Mouse (Mus musculus) spleen, adult 2 months (tissue): ENCODE measurements around the gene Cacna1c. TPM values are rescaled to one million over a fixed set of nuclear protein-coding genes. Genes with fewer than 3 reads are reported as not detected.

Experiments used
- DNase-seq, 2 experiments: peaks; one replicate each; pipeline versions ENCODE4 v3.0.0 to v3.0.0-alpha.2; 2012 to 2021; ENCODE audit warnings: low spot score in 2 of 2, low read depth in 1 of 2
- H3K27ac ChIP-seq: fragments of 200-500 bp; 2 replicates; pipeline ENCODE4 v1.5.1; 2012; ENCODE audit warnings: low read length, inconsistent platforms; ENCODE audit not compliant: insufficient read depth
- H3K27me3 ChIP-seq: fragments of 200-500 bp; 2 replicates; pipeline ENCODE4 v1.6.1; 2012; ENCODE audit warnings: mild to moderate bottlenecking, moderate library complexity, low read length, inconsistent platforms; ENCODE audit not compliant: control insufficient read depth, insufficient read depth
- H3K36me3 ChIP-seq: fragments of 200-500 bp; 2 replicates; pipeline ENCODE4 v1.6.1; 2012; ENCODE audit warnings: mild to moderate bottlenecking, low read length, inconsistent platforms; ENCODE audit not compliant: control insufficient read depth, insufficient read depth
- H3K4me1 ChIP-seq: fragments of 200-500 bp; 2 replicates; pipeline ENCODE4 v1.6.1; 2011; ENCODE audit warnings: inconsistent platforms; ENCODE audit not compliant: control insufficient read depth, insufficient read depth, insufficient read length
- H3K4me3 ChIP-seq: fragments of 200-500 bp; 2 replicates; pipeline ENCODE4 v1.5.1; 2011; ENCODE audit warnings: mild to moderate bottlenecking, inconsistent platforms; ENCODE audit not compliant: insufficient read depth, insufficient read length; ENCODE audit errors: extremely low read depth
- CTCF ChIP-seq: fragments of 200-500 bp; IDR thresholded peaks from 2 replicates; pipeline ENCODE4 v1.5.1; 2011; ENCODE audit warnings: mild to moderate bottlenecking, inconsistent platforms; ENCODE audit not compliant: insufficient read depth, insufficient read length, insufficient replicate concordance; ENCODE audit errors: extremely low read depth
- POLR2A ChIP-seq: fragments of 200-500 bp; IDR thresholded peaks from 2 replicates; pipeline ENCODE4 v1.6.1; 2011; ENCODE audit warnings: low read depth, low read length, inconsistent platforms
- WGBS: fragments of 180-500 bp; shearing (Covaris S2); methylation state at CpG from one replicate; pipeline ENCODE4 v1.1.7; 2018; 5-methylcytosine and 5-hydroxymethylcytosine counted together
- polyA plus RNA-seq: library from polyadenylated mRNA; depleted of rRNA; stranded (reverse); fragments of >200 nt; gene quantifications from 2 replicates; pipeline ENCODE4 v1.2.3, GENCODE M21; 2012

Gene Cacna1c
- polyA plus RNA-seq, 1 experiment: 1.1 TPM

- no peak overlapping the region for H3K4me3 ChIP-seq
- TF ChIP-seq POLR2A (no peak), CTCF (no peak)
- H3K27ac ChIP-seq: no peak overlapping the region
- H3K27me3 ChIP-seq: no peaks in the 10 kb centered on the region
- H3K36me3 ChIP-seq: no peaks in the 10 kb centered on the region
- WGBS: 92% methylated on average over 2 of the region's 2 CpGs
- no peaks in the 10 kb centered on the region for H3K4me1 ChIP-seq
- DNase-seq: no peak
These were observed 178.0 kb downstream of the Cacna1c start for GRCm38 (mm10) chr6:119018256-119018655.

GRCm38 (mm10) chr6:119017498-119017897 lies 178.7 kb downstream of the Cacna1c start:
- H3K27me3 ChIP-seq: no peaks in the 10 kb centered on the region
- 93% methylated on average over 10 of the region's 10 CpGs for WGBS
- no peaks in the 10 kb centered on the region for H3K4me1 ChIP-seq
- no peak overlapping the region for H3K4me3 ChIP-seq
- no peaks in the 10 kb centered on the region for H3K36me3 ChIP-seq
- no peak overlapping the region for H3K27ac ChIP-seq
- no peak for DNase-seq
- TF ChIP-seq POLR2A (no peak), CTCF (no peak)

GRCm38 (mm10) chr6:119015346-119015745 lies 180.9 kb downstream of the Cacna1c start:
- Histone ChIP-seq H3K36me3 (no peaks in the 10 kb centered on the region), H3K4me1 (no peaks in the 10 kb centered on the region), H3K27me3 (no peaks in the 10 kb centered on the region), H3K27ac (no peak overlapping the region), H3K4me3 (no peak overlapping the region)
- WGBS: 47% methylated on average over 2 of the region's 2 CpGs
- TF ChIP-seq POLR2A (no peak), CTCF (no peak)
- DNase-seq: no peak

- 44% methylated on average over 13 of the region's 13 CpGs for WGBS
- no peak overlapping the region for H3K27ac ChIP-seq
- no peak overlapping the region for H3K4me3 ChIP-seq
- TF ChIP-seq CTCF (no peak), POLR2A (no peak)
- no peak for DNase-seq
- no peaks in the 10 kb centered on the region for H3K27me3 ChIP-seq
- H3K36me3 ChIP-seq: no peaks in the 10 kb centered on the region
- no peaks in the 10 kb centered on the region for H3K4me1 ChIP-seq
These were observed 182.8 kb downstream of the Cacna1c start for GRCm38 (mm10) chr6:119013168-119014098.

GRCm38 (mm10) chr6:119010875-119011274 lies 185.3 kb downstream of the Cacna1c start:
- Histone ChIP-seq H3K27ac (no peak overlapping the region), H3K36me3 (no peaks in the 10 kb centered on the region), H3K27me3 (no peaks in the 10 kb centered on the region), H3K4me3 (no peak overlapping the region), H3K4me1 (no peaks in the 10 kb centered on the region)
- TF ChIP-seq CTCF: no peak
- no peak for TF ChIP-seq POLR2A
- WGBS: 93% methylated on average over 3 of the region's 3 CpGs
- DNase-seq: no peak

- WGBS: 87% methylated on average over 7 of the region's 7 CpGs
- TF ChIP-seq POLR2A: no peak
- TF ChIP-seq CTCF: no peak
- no peak overlapping the region for H3K4me3 ChIP-seq
These were observed 186.7 kb downstream of the Cacna1c start for GRCm38 (mm10) chr6:119009526-119009925.

GRCm38 (mm10) chr6:119008638-119009166 lies 187.5 kb downstream of the Cacna1c start:
- 79% methylated on average over 7 of the region's 7 CpGs for WGBS
- Histone ChIP-seq H3K27ac (no peak overlapping the region), H3K36me3 (no peaks in the 10 kb centered on the region), H3K27me3 (no peaks in the 10 kb centered on the region), H3K4me3 (no peak overlapping the region), H3K4me1 (no peaks in the 10 kb centered on the region)
- no peak for TF ChIP-seq CTCF
- TF ChIP-seq POLR2A: no peak
- DNase-seq: no peak

More at GRCm38 (mm10) chr6:119009526-119009925, 186.7 kb downstream of the Cacna1c start:
- Histone ChIP-seq H3K36me3 (no peaks in the 10 kb centered on the region), H3K4me1 (no peaks in the 10 kb centered on the region), H3K27me3 (no peaks in the 10 kb centered on the region), H3K27ac (no peak overlapping the region)
- DNase-seq: no peak
